Mouse (Mus musculus): ENCODE data around the gene P2rx3.

Gene P2rx3

DNA sequence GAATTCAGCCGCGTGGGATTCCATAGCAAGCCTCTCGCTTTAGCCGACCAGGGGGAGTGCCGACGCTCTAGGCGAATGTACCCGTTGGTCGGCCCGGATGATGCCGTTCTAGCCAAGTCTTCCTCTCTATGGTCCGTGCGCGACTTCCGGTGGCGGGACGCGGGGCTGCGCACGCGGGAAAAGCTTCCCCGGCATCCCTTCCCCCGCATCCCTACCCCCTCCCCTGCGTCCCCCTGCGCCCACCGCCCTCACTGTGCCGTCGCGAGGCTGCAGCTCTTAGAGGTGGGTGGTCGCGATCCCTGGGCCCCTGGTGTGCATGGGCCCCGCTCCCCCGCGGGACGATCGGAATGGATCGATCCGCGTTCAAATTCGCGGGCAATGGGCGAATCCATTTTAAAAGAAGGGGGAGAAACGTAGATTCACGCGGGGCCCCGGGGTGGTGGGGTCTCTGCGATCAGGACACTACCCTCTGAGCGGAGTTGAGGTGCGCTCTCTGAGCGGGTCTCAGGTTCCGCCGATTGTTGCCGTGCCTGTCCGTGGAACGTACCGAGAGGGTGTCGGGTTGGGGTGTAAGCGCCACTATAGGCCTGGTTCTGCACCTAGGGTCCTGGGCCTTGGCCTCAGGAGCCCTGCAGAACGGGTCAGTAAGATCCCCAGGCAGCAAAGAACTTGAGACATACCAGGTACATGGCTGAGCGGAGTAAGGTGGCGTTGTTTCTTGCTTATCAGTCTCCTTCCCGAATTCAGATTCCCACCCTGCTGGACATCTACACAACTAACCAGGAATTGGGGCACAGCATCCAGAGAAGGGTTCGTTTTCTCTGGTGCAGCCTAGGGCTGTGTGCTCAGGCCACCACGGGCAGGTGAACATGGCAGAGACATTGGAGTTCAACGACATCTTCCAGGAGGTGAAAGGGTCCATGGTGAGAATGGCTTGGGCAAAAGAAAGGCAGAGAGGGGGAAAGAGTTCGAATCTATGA is at the start of gene P2rx3, which contains the start of gene Ssrp1:
Gene P2rx3 (minus strand): TSS at position 416 of the 980 bp plus-strand sequence.
Gene Ssrp1 (plus strand): TSS at position 188 of the 980 bp plus-strand sequence.
- DNase-seq (ENCODE audit: extremely low spot score, low read depth, low spot score) = no peak

DNA sequence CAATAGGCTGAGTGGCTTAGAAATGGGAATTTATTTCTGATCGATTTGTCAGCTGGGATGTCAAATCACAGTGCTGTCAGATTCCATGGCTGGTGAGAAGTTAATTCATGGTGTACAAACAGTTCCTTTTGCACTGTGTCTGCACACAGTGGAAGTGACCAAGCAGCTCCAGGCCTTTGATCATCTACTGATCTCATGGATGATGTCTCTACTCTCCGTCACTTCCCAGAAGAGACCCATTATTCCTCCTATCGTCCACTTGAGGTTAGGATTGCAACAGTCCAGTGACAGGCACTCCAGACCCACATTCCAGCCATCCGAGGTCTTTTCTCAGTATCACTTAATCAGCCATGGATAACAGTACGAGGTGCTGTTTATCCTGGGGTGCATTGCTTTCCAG is 36.5 kb upstream of the P2rx3 start:
- no peak for DNase-seq (ENCODE audit: extremely low spot score, low read depth, low spot score)

DNA sequence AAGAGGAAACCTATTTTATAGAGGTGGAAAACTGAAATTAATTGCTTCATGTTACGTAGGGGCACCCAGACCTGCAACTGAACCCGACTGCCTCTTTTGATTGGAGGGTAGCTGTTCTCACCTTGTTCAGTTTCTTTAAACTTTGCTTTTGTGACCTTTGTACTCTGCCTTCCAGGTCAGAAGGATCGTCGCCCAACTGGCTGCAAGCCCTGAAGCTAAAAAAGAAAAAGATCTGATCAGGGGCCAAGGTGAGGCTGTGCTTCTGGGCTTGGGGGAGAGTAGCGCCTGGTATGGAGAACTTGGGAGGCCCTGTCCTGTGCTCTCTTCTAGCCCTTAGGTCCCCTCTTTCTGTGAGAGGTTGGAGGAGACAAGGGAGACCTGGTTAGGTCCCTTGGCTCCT is 34.7 kb upstream of the P2rx3 start:
- no peak for DNase-seq (ENCODE audit: extremely low spot score, low read depth, low spot score)

DNA sequence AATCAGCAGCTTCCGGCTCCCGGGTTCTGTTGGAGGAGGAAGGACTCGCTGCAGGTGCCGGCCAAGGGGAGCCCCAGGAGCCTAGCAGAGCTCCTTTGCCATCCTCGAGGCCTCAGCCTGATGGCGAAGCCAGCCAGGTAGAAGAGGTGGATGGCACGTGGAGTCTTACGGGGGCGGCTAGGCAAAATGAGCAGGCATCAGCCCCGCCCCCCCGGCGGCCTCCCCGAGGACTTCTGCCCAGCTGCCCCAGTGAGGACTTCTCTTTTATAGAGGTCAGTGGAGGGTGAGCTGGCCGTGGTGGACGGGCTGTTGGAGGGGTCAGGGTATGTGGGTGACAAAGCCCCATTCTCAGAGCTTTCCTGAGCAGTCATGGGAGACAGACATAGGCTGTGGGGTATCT is 32.8 kb upstream of the P2rx3 start:
- DNase-seq (ENCODE audit: extremely low spot score, low read depth, low spot score) = no peak

DNA sequence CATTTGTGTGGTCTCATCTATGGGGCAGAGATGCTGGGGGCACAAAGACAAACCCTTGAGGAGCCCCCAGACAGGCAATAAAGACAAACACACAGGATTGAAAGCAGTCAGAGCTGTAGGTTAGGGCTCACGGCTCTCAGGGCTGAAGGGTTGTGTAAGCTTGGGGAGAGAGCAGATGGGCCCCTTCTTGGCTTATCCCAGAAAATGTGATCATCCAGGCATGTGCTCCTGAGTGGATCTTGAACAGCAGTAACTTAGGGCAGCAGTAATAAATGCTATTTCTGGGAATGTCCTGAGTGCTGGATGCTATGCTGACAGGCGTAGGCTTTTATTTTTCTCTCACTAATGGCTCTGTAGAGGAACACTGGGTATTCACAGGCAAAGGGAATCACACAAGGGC is 31.4 kb upstream of the P2rx3 start:
- DNase-seq (ENCODE audit: extremely low spot score, low read depth, low spot score) = no peak

DNA sequence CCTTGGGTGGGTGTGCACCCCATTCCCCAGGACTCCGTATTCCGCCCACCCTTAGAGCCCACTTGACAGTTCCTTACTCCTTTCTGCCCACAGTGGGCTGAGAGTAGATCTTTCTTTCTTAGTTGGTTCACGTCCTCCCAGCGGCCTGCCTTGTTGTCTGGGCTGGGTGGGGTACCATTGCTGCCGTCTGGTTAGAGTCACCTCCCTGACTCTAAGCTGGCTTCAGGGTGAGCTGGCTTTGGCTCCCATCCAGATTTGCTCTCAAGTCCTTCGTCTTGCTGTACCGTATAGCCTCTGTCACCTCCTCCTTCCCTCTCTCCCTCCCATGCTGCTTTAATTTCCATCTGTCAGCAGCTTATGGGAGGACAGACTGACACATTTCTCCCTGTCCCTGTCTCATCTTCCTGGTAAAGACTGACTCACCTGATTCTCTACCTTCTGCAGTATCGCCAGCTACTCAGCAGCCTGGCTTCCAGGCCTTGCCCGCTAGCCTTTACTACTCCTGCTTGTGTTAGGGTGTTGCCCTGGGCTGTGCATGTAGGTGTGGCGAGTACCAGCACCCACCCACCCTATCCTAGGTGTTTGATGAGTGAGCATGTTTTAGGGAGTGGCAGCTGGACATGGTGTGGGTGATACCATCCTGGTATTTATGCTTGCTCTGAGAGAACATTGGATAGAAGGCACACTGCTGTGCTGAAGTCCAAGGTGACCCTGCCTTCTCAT is 30.8 kb upstream of the P2rx3 start:
- DNase-seq (ENCODE audit: extremely low spot score, low read depth, low spot score) = no peak

DNA sequence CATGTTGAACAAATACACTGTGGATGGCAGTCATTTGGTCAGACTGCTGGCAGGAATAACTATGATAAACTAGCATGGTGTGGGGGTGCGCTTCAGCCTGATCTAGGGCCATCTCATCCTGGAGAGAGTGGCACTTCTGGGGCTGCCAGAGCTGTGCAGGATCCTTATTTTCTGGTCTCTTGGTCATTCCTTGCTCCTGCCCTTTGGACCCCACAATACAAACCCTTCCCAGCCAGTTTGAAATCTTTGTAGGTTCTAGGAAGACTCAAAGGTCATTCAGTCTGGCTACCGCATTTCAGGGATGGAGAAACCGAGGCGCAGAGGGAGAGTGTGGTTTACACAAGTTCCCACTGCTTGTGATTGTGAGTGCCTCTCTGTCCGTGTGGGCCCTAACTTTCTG is 29.7 kb upstream of the P2rx3 start:
- no peak for DNase-seq (ENCODE audit: extremely low spot score, low read depth, low spot score)

DNA sequence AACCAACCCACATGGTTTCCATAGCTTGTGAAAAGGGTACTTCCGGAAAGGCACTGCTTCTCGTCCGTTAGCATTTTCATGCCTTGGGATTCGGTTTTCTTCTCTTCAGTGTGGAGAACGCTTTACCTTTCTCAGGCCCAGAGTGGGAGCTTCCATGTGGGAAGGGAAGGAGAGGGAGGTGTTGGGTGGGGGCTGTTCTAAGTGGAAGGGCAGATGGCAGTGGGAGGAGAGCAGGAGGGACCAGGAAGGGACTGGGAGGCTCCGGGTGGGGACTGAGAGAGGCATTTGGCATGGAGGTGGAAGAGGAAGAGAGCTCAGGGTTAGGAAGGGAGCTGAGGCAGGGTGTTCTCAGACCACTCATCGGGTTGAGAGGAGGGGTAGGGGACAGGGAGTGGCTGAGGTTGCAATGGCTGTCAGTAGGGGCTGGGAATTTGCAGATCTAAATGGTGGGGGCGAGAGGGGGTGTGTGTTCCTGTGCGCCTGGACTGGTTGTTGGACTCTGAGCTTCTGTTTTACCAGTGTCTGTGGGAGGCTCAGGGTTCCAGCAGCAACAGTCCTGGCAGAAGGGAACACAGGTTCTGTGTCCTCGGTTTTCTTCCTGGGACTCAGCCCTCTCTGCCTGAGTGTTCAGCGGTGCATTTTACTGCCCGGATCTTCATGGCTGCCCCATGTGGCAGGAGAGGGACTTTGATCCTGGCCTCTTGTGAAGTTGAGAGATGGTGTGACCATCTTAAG is 28.0 kb upstream of the P2rx3 start:
- DNase-seq (ENCODE audit: extremely low spot score, low read depth, low spot score) = no peak

DNA sequence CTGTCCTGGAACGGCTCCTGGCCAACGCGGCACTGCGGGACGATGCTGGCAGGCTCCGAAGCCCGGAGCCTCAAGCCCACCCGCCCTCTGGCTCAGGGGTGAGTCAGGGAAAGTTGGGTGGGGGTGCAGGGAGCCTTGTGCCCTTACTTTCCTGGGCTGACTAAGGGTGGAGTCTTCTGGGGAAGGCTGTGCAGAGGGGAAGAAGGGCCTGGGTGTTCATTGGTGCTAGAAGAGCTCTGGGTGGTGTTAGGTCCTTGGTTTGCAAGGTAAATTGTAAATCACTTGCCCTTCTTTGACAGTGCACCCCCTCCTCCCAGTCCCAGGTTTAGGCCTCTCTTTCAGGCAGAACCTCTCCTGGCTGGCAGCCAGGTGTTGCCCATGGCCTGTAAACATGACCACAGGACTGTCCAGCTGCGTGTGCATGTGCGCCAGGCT is 23.9 kb upstream of the P2rx3 start:
- DNase-seq (ENCODE audit: extremely low spot score, low read depth, low spot score) = no peak

DNA sequence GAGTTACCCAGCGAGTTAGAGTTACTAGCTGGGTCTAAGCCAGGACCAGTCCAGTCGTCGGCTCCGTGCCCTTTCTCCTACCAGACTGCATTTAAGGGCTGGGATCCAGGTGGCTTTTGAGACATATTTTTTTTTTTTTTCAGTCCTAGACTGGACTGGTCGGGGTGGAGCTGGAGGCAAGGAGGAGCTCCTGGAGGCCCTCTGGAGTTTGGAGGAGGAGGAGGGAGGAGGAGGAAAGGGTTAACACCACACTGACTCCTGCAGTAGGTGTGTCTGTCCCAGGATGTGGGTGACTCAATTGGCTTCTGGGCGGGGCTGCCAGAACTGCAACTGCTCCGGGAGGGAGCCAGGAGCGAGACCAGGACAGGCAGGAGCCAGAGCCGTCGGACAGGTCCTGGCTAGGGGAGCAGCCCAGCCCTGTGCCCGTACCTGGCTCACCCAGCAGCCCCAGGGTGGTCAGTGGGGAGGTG is 23.4 kb upstream of the P2rx3 start:
- DNase-seq (ENCODE audit: extremely low spot score, low read depth, low spot score) = no peak

DNA sequence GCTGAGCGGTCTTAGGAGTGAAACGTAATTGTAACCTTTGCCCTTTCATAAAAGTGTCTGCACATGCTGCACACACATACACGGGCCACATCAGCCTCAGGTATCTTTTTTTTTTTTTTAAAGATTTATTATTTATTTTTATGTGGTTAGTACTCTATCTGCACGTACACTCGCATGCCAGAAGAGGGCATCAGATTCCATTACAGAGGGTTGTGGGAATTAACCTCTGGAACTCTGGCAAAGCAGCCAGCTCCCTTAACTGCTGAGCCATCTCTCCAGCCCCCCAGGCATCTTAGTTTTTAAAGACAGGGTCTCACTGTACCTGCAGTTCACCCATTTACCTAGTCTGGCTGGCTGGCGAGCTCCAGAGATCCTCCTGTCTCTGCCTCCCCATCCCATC is 22.4 kb upstream of the P2rx3 start:
- DNase-seq (ENCODE audit: extremely low spot score, low read depth, low spot score) = no peak

DNA sequence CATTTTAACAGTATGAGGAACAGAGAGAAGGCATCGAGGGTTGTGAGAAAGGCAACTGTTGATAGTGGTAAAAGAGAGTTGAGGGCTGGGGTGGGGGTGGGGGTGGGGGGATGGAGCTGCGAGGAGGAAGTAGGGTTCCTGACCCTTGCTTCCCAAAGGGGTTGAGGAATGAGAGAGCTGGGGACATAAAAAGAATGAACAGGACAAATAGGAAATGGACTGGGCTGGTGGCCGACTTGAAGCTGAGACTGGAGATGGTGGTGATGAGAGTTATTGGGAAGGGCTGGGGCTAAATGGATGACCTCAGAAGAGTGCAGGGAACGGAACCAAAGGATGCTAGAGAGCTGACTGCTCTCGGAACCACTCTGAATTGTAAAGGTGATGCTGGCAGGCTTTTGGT is 19.4 kb upstream of the P2rx3 start:
- no peak for DNase-seq (ENCODE audit: extremely low spot score, low read depth, low spot score)

DNA sequence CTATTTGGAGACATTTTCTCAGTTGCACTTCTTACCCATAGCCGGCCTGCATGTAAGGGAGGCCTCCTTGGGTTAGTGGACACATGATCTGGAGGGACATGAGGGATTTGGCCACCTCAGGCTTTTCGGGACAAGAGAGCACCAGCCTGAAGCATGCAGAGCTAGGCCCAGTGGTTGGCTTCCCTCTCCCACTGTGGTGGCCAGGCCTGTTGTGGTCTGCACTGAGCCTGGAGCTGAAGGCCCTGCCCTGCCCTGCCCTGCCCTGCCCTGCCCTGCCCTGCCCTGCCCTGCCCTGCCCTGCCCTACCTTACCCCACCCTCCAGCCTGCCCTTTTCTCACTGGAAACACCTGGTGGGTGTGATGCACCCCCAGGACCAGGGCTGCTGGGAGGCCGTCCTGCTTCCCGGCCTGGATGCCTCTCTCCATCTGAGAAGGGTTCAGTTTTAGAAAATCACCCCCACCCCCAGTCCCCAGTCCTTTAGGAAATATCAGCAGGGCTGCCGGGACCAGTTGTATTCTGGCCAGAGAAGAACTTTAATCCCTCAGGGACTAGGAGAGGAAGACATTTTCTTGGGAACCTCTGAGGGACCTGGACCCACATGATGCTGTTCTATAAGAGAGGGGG is 16.0 kb upstream of the P2rx3 start:
- no peak for DNase-seq (ENCODE audit: extremely low spot score, low read depth, low spot score)

DNA sequence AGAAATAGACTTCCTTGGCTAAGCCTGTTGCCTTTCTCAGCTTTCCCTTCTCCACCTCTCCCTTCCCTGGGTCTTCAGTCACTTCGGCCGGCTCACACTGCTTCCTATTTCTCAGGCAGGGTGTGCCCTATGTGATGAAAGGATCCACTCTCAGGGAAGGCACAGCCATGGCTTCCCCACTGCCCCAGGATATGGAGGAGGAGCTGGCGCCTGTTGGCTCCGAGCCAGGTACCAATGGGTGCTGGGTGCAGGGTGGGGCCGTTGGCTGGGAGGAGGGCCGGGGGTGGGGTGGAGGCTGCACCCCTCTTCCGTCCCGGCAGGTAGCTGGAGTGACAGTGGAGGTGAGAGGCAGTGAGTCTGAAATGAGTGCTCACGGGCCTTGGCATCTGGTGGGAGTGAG is 13.5 kb upstream of the P2rx3 start:
- DNase-seq (ENCODE audit: extremely low spot score, low read depth, low spot score) = no peak

DNA sequence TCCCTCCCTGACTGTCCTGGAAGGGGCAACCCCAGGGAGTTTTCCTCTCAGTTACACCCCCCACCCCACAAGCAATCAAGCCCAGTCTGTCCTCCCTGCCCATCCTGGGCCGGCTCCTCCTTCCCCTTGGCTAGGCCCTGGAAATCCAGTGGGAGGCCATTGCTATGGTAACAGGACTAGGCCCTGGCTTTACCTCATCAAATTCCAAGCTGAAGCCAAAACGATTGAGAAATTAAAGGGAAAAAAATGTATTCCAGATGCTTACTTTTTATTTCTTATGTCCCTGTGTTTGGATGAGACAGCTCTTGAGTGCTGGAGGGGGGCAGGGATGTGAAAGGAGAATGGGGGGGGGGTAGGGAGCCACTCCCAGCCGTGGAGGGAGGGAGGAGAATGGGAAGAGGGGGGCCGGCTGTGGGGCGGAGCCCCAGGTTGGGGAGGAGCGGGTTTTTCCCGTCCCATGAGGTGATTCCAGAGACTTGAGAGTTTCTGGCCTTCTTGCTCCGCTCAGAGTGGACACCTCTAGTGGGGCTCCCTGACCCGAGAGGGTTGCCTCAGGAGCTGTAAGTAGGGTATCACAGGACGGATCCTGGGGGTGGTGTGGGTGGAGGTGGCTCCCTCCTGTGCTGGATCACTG is 12.9 kb upstream of the P2rx3 start:
- no peak for DNase-seq (ENCODE audit: extremely low spot score, low read depth, low spot score)

DNA sequence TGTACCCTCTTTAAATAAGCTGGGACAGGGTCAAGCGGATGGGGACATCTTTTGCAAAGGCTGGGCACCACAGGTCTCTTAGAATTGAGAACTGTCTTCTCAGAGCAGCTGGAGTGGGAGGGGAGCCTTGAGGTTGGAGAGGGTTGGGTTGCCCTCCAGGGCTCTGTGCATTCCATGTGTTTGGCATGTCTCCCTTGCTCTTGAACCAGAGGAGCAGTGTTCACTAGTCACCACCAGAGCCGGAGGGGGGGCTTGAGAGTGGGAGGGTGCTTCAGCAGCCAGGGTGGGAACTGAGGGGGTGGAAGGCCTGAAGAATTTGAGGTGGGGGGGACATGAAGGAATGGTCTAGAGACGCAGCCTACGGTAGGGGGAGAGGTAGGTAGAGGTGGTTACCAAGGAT is 12.0 kb upstream of the P2rx3 start:
- DNase-seq (ENCODE audit: extremely low spot score, low read depth, low spot score) = no peak

DNA sequence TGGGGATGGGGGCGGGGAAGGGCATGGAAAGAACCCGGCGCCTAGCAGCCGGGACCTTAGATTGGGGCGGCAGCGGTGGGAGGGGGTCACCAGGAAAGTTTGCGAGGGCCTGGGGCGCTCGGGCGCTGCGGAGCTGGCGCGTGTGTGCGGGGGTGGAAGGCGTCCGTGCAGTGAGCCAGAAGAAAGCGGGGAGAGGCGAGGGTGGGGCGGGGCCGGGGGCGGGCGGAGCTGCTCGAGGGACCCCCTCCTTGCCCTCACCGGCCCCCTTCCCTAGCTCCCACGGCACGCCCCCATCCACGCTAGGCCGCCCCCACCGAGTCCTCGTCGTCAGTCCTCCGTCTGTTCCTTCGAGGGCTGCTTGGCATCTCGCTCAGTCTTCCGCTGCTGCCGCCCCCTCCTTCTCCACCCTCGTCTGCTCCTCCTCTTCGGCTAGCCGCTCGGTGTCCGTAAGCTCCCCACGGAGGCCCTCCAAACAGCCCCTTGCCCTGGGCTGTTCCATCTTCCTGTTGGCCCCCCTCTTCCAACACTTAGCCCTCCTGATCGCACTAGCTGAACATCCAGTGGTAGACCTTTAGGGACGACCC is 11.0 kb upstream of the P2rx3 start:
- DNase-seq (ENCODE audit: extremely low spot score, low read depth, low spot score) = no peak

DNA sequence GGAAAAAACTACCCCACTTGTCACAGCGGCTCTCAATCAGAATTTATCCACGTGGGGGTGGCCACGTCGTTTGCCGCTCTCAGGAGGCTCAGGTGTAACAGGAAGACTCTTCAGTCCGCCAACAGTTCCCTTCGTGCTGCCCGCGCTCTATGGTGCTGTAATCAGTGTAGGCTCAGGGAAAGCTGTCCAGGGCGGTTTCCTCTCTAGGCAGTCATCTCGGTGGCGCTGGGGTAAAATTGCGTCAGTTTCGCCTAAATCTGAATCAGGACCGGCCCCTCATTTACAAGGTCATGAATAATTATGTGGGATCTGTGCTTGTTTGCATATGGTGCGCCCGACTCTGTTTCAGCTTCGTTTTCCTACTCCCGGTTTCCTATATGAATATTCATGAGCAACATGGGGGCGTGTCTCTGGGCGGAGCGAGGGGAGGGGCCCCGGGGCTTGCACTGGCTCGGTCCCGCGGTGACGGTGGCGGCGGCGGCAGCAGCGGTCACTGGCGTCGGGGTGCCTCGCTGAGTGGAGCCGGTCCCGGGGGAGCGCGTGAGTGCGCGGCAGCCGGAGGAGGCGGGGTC is 10.4 kb upstream of the P2rx3 start, which contains the start of gene Tnks1bp1:
Gene Tnks1bp1 (plus strand): TSS at position 427 of the 572 bp plus-strand sequence.
- DNase-seq (ENCODE audit: extremely low spot score, low read depth, low spot score) = peak; percentile 79

DNA sequence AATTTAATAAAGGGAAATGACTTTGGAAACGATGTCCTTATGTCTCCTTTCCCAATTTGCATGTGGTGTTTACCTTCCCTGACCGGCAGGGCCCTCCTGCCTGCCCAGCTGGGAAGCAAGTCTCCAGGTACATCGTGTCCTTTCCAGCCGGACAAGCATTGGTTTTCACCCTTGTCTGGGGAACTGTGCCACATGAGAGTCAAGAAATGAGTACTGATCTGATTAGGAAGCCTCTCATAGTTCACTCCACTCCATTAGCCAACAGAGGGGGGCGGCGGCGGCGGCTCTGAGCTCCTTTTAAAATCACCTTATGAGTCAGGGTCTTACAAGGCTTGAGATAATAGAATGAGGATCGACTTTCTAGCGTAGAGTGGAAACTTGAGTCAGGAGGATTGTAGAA is 9.8 kb upstream of the P2rx3 start:
- no peak for DNase-seq (ENCODE audit: extremely low spot score, low read depth, low spot score)

DNA sequence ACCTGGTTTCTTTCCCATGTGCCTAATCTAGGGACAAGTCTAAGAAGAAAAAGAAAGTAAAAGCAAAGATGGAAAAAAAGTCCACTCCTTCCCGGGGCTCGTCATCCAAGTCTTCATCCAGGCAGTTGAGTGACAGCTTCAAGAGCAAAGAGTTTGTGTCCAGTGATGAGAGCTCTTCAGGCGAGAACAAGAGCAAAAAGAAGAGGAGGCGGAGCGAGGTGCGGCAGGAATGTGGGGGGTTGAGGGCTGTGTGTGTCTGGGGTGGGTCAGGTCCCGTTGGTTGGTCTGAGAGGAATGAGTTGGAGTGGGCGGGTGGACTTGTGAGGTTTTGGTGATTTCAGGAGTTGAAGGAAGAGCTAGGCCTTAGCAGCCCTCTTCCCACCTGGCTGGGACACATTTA is 9.0 kb upstream of the P2rx3 start:
- DNase-seq (ENCODE audit: extremely low spot score, low read depth, low spot score) = no peak

Data from hindlimb bud, embryonic 11.5 days (tissue).